Mouse (Mus musculus) myocyte (in vitro differentiated cells): ENCODE measurements around the gene Syngr2. TPM values are rescaled to one million over a fixed set of nuclear protein-coding genes. Genes with fewer than 3 reads are reported as not detected.
A peak's percentile ranks its signal among the peaks of the same experiment; 100 is the strongest.
"Not testable (repeated sequence)": the region's sequence is repeated elsewhere in the genome, so short reads cannot be mapped to it uniquely, and the experiment has no call there.

ENCODE experiments used
- H3K27me3 ChIP-seq: one replicate; pipeline ENCODE4 v1.6.1; 2011; ENCODE audit not compliant: control insufficient read depth, insufficient read depth, insufficient read length
- H3K36me3 ChIP-seq: one replicate; pipeline ENCODE4 v1.6.1; 2011; ENCODE audit not compliant: control insufficient read depth, insufficient read depth
- H3K4me2 ChIP-seq: one replicate; pipeline ENCODE4 v1.6.1; 2011; ENCODE audit warnings: low read depth, control low read depth
- H3K4me3 ChIP-seq: one replicate; pipeline ENCODE4 v1.5.1; 2011; ENCODE audit warnings: mild to moderate bottlenecking, control low read depth, moderate library complexity
- H3K79me2 ChIP-seq: one replicate; pipeline ENCODE4 v1.6.1; 2011; ENCODE audit not compliant: control insufficient read depth, insufficient read depth
- H3ac ChIP-seq: one replicate; pipeline ENCODE4 v1.6.1; 2011; ENCODE audit not compliant: control insufficient read depth, insufficient read length
- CEBPB ChIP-seq: IDR thresholded peaks from 2 replicates; pipeline ENCODE4 v1.6.1; 2011; ENCODE audit warnings: mild to moderate bottlenecking, moderate library complexity; ENCODE audit not compliant: poor library complexity, insufficient read depth, severe bottlenecking
- E2F4 ChIP-seq: IDR thresholded peaks from one replicate; pipeline ENCODE4 v1.6.1; 2011; ENCODE audit warnings: mild to moderate bottlenecking, control low read depth, moderate library complexity; ENCODE audit not compliant: insufficient read depth
- MAX ChIP-seq: IDR thresholded peaks from one replicate; pipeline ENCODE4 v1.6.1; 2011; ENCODE audit warnings: low read depth, mild to moderate bottlenecking, control low read depth
- MYOD1 ChIP-seq, 3 experiments: IDR thresholded peaks; one replicate each; pipeline ENCODE4 v1.6.1; 2011; ENCODE audit warnings: control low read depth in 2 of 3, low read depth in 2 of 3, mild to moderate bottlenecking in 2 of 3, moderate library complexity in 1 of 3; ENCODE audit not compliant: insufficient read length in 2 of 3, control insufficient read depth in 1 of 3
- MYOG ChIP-seq, 3 experiments: IDR thresholded peaks; one replicate each; pipeline ENCODE4 v1.6.1; 2011; ENCODE audit warnings: control low read depth in 2 of 3, low read depth in 2 of 3, mild to moderate bottlenecking in 2 of 3; ENCODE audit not compliant: insufficient read length in 2 of 3, control insufficient read depth in 1 of 3, insufficient read depth in 1 of 3
- POLR2A ChIP-seq: IDR thresholded peaks from one replicate; pipeline ENCODE4 v1.6.1; 2011; ENCODE audit warnings: low read depth, mild to moderate bottlenecking, control low read depth, moderate library complexity; ENCODE audit not compliant: insufficient read length
- POLR2AphosphoS2 ChIP-seq: IDR thresholded peaks from one replicate; pipeline ENCODE4 v1.6.1; 2011; ENCODE audit warnings: low read depth, control low read depth; ENCODE audit not compliant: insufficient read length
- REST ChIP-seq: IDR thresholded peaks from one replicate; pipeline ENCODE4 v1.6.1; 2011; ENCODE audit warnings: mild to moderate bottlenecking, control low read depth, moderate library complexity; ENCODE audit not compliant: insufficient read depth, insufficient read length
- SRF ChIP-seq: IDR thresholded peaks from one replicate; pipeline ENCODE4 v1.6.1; 2011; ENCODE audit warnings: low read depth; ENCODE audit not compliant: control insufficient read depth, insufficient read length
- TCF12 ChIP-seq: IDR thresholded peaks from one replicate; pipeline ENCODE4 v1.6.1; 2011; ENCODE audit warnings: mild to moderate bottlenecking, control low read depth; ENCODE audit not compliant: poor library complexity, insufficient read depth, severe bottlenecking
- TCF3 ChIP-seq: IDR thresholded peaks from one replicate; pipeline ENCODE4 v1.6.1; 2011; ENCODE audit warnings: low read depth, control low read depth; ENCODE audit not compliant: insufficient read length
- USF1 ChIP-seq: IDR thresholded peaks from one replicate; pipeline ENCODE4 v1.6.1; 2011; ENCODE audit warnings: low read depth, mild to moderate bottlenecking, control low read depth, moderate library complexity
- polyA plus RNA-seq: library from polyadenylated mRNA; unstranded; fragments of >200 nt; fragmentation: generic; extraction: Trizol; gene quantifications from one replicate; pipeline ENCODE4 v1.2.1, GENCODE M21; 2012; ENCODE audit warnings: missing spikeins

Syngr2 gene
- polyA plus RNA-seq, 1 experiment, result 109 TPM

- Histone ChIP-seq H3K4me2 (no peak overlapping the region), H3K27me3 (no peaks in the 10 kb centered on the region), H3K36me3 (no peaks in the 10 kb centered on the region), H3K79me2 (no peaks in the 10 kb centered on the region), H3ac (no peak overlapping the region), H3K4me3 (no peak overlapping the region)
- no peak for TF ChIP-seq SRF
- no peak for TF ChIP-seq TCF12
- TF ChIP-seq USF1, result no peak
- no peak for TF ChIP-seq REST
- no peak for TF ChIP-seq CEBPB
- TF ChIP-seq POLR2AphosphoS2, result no peak
- TF ChIP-seq MYOD1 (IDR thresholded peaks at IDR 0.05; ENCODE audit: control insufficient read depth in 1 of 3, insufficient read length in 2 of 3, low read depth in 2 of 3), result no peak
- TF ChIP-seq MAX, result no peak
- no peak for TF ChIP-seq E2F4
- no peak for TF ChIP-seq MYOG (IDR thresholded peaks at IDR 0.05; ENCODE audit: control insufficient read depth in 1 of 3, insufficient read depth in 1 of 3, insufficient read length in 2 of 3, low read depth in 2 of 3)
- TF ChIP-seq POLR2A, result no peak
- no peak for TF ChIP-seq TCF3
Measured at GRCm38 (mm10) chr11:117783089-117783488, 26.4 kb upstream of the Syngr2 start.

DNA sequence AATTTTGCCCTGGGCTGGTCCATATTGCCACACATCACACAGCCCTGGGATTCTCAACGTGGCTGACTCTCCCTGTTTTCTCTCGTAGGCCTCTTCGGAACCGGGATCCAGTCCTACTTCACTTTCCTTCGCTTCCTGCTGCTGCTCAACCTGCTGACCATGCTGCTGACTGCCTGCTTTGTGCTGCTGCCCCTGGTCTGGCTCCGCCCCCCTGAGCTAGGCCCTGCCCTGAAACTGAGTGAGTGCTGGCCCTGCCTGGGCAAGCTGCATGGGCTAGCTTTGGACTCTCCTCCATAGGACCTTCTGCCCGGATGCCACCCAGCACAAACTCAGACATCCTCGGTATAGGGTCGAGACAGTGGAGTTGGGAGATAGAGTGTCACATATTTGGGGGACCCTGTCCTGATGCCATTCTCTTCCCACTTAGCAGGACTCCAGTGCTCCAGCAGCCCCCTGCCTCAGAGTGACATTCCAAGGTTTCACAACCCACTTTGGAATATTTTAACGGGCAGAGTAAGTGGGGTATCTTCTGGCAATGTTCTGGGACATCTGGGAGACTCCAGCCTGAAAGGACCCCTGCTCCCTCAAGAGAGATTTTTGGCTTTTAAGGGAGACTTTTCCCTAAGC is 25.7 kb upstream of the Syngr2 start:
- H3K36me3 ChIP-seq, result no peaks in the 10 kb centered on the region
- H3K27me3 ChIP-seq, result no peaks in the 10 kb centered on the region
- H3K4me2 ChIP-seq, result no peak overlapping the region
- TF ChIP-seq MYOG (IDR thresholded peaks at IDR 0.05; ENCODE audit: control insufficient read depth in 1 of 3, insufficient read depth in 1 of 3, insufficient read length in 2 of 3, low read depth in 2 of 3) (no peak), CEBPB (no peak), E2F4 (no peak), TCF3 (no peak), MYOD1 (IDR thresholded peaks at IDR 0.05; ENCODE audit: control insufficient read depth in 1 of 3, insufficient read length in 2 of 3, low read depth in 2 of 3) (no peak), MAX (no peak), POLR2AphosphoS2 (no peak), USF1 (no peak), TCF12 (no peak), SRF (no peak), POLR2A (no peak), REST (no peak)
- H3ac ChIP-seq, result no peak overlapping the region
- no peaks in the 10 kb centered on the region for H3K79me2 ChIP-seq
- no peak overlapping the region for H3K4me3 ChIP-seq

GRCm38 (mm10) chr11:117786294-117786693 is 23.2 kb upstream of the Syngr2 start:
- TF ChIP-seq USF1, result no peak
- TF ChIP-seq TCF3, result no peak
- no peak for TF ChIP-seq TCF12
- TF ChIP-seq CEBPB, result no peak
- TF ChIP-seq POLR2A, result no peak
- TF ChIP-seq POLR2AphosphoS2, result no peak
- Histone ChIP-seq H3K4me2 (no peak overlapping the region), H3K79me2 (no peaks in the 10 kb centered on the region), H3K27me3 (no peaks in the 10 kb centered on the region), H3ac (no peak overlapping the region), H3K4me3 (no peak overlapping the region), H3K36me3 (no peaks in the 10 kb centered on the region)

DNA sequence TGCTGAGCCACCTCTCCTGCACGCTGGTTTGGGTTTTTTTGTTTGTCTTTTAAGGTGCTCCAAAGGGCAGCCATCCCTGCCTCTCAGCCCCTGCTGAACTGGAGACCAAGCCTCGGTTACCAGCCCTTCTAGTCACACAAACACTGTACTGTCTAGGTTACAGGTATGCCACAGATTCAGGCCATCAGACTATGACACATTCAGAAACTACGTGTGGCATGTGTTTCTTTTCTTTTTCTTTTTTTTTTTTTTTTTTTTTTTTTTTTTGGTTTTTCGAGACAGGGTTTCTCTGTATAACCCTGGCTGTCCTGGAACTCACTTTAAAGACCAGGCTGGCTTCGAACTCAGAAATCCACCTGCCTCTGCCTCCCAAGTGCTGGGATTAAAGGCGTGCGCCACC is 21.0 kb upstream of the Syngr2 start:
- H3K4me3 ChIP-seq, H3K36me3 ChIP-seq, H3K4me2 ChIP-seq, H3K79me2 ChIP-seq, H3K27me3 ChIP-seq, H3ac ChIP-seq: not testable (repeated sequence)

DNA sequence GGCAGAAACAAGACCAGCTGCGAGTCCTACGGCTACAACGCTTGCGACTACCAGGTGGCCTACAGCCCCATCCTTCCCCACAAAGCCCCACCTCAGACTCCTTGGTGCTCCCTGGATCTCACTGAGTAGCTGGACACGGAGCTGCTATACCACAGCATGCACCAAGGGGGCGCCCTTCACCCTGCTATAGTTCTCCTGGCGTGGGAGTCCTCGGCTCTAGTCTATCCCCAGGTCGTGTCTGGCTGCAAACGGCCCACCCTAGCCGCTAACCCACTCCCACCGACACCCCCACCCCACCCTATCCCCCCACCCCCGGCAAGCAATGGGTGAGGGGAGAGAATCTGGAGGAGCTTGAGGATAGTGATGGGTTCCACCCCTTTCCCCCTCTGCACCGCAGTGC is 19.2 kb upstream of the Syngr2 start:
- Histone ChIP-seq H3K36me3 (no peaks in the 10 kb centered on the region), H3K4me2 (peak overlapping the region; percentile 22), H3K79me2 (no peaks in the 10 kb centered on the region), H3ac (no peak overlapping the region), H3K27me3 (no peaks in the 10 kb centered on the region), H3K4me3 (no peak overlapping the region)
- no peak for TF ChIP-seq POLR2A
- no peak for TF ChIP-seq MYOD1 (IDR thresholded peaks at IDR 0.05; ENCODE audit: control insufficient read depth in 1 of 3, insufficient read length in 2 of 3, low read depth in 2 of 3)
